Mouse (Mus musculus) layer of hippocampus, adult 11-12 months (tissue): Measurements from ENCODE around the gene Tshz2.

Experiments used
- DNase-seq: peaks from one replicate; pipeline ENCODE4 v3.0.0; 2022; ENCODE audit warnings: low spot score

The Tshz2 gene

DNA sequence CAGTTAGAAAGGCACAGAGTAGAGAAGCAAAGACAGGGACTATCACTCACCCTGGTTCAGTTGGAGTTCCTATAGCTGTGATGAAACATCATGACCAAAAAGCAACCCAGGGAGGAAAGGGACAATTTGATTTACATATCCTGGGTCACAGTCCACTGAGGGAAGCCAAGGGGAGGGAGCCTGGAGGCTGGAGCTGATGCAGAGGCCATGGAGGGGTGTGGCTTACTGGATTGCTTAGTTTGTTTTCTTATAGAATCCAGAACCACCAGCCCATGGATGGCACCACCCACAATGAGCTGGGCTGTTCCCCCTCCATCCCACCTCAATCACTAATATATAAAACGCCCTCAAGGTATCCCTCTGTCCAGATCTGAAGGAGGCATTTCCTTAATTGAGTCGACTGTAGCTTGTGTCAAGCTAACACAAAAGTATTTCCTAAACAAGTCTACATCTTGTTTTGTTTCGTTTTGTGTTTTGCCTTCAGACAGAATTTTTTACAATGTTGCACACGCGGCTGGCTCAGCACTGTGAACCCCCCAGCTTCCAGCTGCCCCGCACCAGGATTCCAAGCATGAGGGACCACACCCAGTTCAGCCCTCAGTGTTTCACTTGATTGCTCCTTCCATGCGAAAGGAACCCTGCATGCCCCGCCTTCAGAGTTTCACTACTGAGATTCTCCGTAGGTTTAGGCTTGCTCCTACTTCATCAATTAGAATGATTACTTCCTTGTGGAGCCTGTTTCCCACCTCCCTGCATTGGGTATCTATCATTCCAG lies 413.7 kb downstream of the Tshz2 start:
- DNase-seq = no peak

DNA sequence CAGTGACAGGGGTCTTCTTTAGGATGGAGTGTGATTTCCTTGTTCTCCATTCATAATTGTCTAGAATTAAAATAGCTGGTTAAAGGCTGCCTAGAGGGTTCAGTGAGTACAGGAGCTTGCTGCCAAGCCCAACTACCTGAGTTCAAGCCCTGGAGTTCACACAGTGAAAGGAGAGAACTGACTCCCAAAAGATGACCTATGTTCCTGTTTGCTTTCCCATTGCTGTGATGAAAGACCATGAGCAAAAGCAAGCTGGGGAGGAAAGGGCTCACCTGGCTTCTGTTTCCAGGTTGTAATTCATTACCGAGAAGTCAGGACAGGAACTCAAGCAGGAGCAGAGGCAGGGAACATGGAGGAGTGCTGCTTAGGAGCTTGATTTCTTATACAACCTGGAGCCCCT lies 416.0 kb downstream of the Tshz2 start:
- DNase-seq = no peak

DNA sequence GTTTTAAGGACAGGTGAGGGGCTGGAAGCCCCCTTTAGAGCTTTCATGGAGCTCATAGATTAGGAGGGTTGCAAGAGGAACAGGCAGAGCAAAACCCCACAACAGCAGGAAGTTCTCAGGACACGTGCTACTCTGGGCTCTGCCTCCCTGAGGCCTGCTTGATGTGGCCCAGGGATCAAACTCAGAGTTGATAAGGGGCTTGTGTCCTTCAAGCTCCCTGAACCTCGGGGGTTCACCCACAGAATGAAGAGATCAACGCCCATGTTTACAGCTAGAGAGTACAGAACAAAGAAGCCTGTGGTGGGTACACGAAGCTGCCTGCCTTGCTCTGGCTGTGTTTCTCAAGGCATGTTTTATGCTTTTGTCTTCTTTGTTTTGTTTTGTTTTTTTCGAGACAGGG lies 417.8 kb downstream of the Tshz2 start:
- no peak for DNase-seq

DNA sequence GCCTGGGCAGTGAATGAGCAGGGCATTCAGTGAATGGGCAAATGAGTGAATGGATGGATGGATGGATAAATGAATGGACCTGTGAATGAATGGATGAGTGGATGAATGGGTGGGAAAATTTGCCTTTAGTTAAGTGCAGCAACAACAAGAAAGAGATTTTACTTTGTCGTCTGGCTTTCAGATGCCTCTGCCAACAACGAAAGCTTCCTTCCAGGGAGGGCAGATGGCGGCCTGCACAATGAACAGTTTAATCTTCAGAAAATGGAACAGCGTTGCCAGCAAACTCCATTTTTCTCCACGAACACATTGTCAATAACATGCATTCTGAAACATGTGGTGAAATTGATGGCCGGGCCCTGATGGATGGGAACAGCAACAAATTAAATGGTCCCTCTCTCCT lies 418.6 kb downstream of the Tshz2 start:
- peak; percentile 38 for DNase-seq

DNA sequence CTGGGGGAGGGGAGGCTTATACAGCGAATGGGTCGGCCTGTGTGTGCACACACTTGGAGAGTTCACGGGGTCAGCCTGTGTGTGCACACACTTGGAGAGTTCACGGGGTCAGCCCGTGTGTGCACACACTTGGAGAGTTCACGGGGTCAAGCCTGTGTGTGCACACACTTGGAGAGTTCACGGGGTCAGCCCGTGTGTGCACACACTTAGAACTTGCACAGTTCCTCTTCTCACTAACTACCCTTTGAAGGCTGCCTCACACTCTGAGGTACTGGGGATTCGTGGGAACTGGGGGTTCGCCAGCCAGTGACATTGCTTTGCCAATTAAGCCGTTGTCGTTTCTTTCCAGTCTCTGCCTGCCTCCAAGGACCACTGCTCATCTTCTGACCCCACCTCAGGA lies 422.1 kb downstream of the Tshz2 start:
- no peak for DNase-seq

DNA sequence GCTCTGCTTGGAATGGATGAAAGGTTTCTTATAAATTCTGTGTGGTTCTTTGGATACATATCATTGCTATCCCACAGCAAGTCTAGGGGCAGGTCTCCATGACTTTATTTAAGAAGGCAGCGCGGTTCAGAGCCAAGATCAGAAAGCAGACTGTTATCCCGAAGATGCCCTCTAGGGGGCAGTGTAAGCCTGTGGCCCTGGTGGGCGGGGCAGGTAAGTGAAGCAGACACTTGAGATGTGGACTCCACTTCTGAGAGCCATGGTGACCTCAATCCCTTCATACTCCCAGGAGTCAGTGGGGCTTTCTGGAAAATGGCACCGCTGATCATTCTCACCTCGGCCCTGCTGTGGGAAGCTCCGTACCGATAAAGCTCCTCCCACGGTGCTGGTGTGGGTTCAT lies 422.6 kb downstream of the Tshz2 start:
- DNase-seq = no peak

DNA sequence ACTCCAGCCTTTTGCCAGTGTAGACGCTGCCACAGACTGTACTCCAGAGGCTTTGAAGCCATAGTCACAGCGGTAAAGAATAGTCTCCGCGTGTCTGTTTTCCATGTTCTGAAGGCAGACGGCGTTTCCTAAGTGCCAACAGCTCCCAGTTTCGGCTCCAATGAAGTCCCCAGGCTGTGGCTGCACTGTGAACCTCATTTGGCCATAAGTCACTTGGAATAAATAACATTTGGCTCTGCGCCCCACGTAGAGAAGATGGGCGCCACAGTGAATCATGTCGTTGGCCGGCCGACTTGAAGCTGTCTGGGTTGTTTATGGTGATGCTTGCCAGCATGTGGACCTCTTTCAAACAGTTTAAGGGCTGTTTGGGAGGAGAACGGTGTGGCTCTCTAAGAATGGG lies 426.0 kb downstream of the Tshz2 start:
- DNase-seq = no peak

DNA sequence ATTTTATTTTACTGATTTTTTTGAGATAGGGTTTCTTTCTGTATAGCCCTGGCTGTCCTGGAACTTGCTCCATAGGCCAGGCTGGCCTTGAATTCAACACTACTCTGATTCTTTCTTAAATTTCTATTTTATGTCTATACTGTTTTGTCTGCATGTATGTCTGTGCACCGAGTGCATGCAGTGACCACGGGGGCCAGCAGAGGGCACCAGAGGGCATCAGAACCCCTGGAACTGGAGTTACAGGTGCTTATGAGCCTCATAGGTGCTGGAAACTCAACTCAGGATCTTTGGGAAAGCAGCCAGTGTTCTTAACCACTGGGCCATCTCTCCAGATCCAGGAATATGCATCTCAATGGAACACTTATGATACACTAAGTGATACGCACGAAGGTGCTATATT lies 427.3 kb downstream of the Tshz2 start:
- DNase-seq = no peak

DNA sequence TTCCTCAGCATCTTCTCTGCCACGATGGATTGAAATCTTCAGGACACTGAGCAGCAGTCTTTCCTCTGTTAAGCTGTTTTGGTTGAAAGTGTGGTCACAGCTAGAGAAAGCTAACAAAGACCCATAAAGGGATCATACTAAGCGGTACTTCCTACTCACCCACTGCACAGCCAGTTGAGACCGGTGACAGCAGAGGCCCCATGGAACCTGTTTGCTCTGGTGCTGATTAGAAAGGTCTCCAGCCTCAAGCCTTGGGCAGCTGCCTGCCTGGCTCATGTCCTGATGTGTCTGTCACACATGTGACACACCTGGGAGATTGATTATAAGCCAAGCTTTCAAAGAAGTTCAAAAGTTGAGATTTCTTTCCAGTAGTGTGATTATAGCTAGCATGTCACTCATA lies 429.6 kb downstream of the Tshz2 start:
- no peak for DNase-seq

DNA sequence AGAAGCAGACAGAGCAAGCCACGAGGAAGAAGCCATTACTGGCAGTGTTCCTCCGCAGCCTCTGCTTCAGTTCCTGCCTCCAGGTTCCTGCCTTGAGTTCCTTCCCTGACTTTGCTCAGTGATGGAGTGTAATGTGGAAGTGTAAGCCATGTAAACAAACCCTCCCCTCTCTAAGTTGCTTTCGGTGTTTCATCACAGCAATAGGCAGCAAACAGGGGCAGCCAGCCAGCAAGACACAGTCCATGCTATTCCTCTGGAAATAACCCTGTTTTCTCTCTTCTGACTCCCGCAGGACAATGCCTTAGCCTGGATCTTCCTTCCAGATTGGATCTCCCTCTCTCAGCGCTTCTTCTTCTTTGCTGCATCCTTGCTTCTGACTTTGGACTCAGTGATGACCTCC lies 437.2 kb downstream of the Tshz2 start:
- DNase-seq = no peak

DNA sequence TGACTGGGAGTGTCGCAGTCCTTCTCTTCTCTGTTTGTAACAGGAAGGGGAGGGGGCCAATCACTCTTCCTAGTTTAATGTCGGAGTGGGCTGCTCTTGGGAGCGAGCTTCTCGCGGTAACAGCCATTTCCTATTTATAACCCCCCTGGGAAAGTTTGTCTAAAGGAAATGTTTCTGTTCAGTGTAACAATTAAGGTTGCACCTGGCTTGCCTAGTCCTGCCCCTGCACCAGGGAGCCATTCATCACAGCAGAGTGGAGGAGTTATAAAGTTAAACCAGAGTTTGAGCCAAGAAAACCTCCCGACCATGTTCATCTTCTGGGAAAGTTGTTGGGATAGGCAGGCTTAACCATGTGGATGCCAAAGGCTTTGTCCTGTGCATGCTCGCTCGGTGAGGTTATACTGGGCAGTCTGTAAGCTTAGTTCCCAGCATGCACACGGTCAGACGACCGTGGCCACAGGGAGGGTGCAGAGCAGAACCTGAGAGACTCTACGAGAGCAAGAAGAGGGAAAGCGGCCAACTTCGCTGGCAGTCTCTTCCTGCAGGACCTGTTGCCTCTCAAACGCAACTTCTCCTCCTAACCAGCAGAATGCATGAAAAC lies 437.9 kb downstream of the Tshz2 start:
- DNase-seq = no peak

DNA sequence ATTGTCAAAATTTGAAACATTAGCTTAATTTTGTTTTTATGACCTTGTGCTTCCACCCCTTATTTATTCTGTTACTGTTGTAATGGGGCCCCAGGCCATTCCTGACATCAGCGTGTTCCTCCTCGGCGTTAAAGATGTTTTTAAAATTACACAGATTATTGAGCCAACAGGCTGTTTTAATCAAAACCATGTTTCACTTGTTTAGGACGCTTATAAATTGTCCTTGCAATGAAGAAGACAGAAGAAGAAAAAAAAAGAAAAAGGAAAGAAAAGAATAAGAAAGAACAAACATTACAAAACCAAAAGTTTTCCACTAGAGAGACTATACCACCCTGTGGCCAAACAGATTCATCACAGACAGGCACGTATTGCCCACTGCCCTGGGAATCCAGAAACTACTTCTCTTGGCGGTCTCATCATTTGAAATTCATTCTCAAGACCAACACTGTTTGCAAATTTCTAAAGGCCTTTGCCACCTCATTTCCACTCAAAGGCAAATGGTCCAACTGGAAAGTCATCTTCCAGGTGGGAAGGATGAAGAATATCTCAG lies 444.2 kb downstream of the Tshz2 start:
- no peak for DNase-seq

DNA sequence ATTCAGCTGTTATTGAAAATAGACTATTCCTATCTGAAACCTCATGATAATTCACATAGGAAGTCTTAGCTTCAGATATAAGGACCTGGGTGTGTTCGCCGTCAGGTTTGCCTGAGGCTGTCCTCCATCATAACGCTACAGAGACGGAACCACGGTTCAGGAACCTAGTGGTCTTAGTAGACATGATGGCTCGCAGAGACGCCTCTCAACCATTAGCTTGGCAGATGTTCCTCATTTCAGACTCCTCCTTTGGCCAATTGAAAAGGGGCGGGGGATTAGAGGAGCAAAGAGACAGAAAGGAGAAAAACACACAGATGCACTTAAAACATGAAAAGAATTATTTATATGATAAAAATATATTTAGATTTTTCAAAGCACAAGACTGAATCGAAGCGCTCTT lies 445.2 kb downstream of the Tshz2 start:
- no peak for DNase-seq

DNA sequence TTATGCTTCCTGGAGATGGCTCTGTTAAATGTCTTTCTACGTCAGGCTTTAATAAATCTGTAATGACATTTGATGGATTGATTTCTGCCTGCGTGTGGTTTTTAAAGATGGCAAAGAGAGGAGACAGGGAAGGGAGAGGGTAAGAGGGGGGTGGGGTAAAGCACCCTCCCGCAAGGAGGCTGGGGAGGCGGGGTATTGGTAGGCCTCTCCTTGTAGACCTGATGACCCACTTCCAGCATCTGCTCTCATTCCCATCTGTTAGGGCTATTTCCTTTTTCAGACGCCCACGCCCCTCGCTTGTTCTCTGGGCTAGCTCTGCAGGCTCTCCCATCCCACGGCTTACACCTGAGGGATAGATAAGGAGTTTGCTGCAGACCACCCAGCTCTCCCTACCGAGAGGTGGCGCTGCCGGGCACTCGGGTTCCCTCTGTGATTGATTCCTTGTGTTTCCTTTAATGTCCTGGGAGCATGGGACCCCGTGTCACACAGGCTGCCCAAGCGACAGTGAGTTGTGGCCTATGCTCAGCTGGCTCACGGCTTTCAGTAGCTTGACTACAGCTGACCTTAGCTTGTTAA lies 445.7 kb downstream of the Tshz2 start:
- DNase-seq = no peak

DNA sequence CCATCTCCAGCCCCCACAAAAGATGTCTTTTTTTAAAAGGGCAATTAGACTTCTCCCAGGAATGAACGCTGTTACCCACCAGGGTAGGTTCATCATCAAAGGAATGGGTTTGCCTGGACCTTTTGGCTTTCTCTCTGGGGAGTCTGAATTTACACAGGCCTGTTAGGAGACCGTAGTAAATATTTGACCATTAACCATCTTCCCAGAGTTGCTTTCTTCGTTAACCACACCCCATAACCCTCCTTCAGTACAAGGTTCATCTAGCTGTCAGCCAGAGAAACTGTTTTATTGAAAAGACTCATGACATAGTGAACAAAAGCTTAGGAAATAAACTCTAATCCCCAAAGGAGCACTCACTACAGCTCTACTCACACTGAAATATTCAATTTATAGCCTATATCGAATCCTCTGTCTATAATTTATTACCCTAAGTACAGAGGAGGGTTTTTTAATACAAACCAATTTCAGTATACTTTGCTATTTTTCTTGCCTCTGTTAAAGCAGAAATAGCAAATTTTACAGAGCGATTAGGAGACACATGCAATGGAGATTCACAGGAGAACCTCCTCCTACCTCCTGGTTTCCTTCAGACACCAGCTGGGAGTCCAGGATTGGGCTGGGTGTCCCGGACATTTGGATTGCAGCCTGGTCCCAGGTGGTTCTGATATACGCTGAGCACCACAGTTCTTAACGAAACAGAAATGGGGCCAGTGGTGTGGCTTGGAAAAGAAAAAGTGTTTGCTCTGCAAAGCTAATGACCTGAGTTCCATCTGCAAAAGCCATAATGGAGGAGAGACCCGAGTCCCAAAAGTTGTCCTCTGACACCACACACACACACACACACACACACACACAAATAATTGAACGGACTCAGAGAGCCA lies 459.0 kb downstream of the Tshz2 start:
- DNase-seq = no peak

DNA sequence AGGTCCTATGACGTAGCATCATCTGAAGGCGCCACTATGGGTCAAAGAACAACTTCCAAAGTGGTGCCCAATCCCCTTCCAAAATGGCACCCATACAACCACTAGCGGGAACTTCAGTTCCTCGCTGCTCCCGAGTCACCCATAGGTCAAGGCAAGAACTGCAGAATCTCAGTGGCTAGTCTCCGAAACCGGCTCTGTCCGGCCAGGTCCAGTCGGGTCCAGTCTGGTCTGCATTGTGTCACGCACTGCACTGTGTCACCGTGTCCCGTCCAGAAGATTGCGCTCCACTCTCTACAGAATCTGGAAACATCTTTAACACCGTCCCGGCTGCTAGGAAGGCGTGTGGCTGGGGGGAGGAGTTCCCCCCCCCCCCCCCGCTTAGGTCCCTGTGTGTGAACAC lies 461.4 kb downstream of the Tshz2 start:
- DNase-seq = no peak

DNA sequence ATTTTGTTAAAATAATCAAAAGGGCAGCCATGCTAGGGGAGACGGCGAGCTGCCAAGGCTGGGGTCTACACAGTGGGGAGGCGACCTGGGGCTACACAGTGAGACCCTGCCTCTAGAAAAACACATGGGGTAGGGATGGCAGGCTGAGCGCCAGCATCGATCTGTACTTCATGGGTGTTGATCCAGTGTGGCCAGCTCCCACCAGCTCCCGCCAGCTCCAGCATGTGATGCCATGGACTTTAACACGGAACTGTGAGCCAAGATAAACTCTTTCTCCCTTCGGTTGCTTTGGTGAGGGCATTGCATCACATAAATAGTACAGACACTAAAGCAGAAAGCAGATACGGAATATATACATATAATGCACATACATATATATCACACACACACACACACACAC lies 462.1 kb downstream of the Tshz2 start:
- no peak for DNase-seq

DNA sequence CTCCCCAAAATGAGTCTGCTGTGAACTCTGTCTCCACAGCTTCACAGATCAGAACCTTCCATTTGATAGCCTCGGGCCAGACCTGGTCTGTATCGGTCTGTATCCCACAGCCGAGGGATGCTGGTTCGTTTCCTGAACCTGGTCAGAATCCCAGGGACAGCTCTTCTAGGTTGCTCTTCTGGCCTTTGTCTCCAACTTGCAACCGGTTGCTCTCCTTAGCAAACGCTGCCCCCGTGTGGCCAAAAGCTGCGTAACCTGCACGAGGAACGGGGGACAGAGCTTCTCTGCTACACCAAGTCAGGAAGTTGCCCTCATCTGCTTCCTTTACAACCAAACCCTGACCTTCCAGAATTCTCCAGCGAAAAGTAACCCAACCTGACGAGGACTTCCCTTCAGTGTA lies 468.3 kb downstream of the Tshz2 start:
- peak; percentile 90 for DNase-seq

DNA sequence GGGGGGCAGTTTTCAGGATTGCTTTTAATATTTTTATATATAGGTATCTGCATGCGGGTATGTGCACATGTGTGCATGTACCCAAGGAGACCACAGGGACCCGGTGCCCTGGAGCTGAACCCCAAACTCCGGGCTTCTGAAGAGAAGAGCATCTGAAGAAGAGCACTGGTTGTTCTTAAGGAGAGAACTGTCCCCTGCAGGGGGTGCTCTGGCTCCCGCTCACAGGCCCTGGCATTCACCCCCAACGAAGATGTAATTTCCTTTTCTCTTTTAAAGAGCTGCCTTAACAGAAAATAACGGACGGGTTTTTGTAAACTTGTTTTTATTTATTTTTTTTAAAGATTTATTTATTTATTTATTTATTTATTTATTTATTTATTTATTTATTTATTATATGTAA lies 469.1 kb downstream of the Tshz2 start:
- DNase-seq = no peak

DNA sequence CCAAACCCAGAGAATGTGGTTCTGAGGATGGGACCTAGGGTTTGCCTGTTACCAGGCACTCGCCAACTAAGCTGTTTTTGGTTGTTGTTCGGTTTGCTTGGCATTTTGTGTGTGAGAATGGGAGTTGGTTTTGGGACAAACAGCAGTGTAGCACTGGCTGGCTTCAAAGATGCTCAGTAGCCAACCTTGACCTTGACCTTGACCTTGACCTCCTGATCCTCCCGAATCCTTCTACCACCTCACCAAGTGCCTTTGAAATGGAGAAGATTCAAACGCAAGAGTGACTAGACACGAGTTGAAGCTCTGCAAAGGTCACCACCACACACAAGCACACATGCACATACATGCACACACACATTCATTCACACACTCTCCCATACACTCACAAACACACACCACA lies 470.5 kb downstream of the Tshz2 start:
- no peak for DNase-seq

DNA sequence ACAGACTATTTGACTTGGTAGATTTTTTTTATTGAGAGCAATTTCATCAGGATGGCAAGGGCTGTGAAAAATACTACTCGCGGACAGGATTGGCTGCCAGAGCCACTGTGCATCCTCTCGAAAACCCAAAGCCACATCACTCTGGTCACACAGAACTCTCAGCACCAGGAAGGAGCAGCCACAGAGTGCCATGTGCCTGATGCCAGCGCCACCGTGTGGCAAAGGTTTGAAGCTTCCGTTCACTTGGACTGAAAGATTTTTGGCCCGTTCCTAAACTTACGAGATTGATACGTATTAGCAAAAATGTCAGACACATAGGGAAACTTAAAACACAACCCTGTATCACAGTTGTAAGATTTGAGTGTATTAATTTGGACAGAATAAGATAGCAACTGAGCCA lies 471.0 kb downstream of the Tshz2 start:
- DNase-seq = peak; percentile 55

DNA sequence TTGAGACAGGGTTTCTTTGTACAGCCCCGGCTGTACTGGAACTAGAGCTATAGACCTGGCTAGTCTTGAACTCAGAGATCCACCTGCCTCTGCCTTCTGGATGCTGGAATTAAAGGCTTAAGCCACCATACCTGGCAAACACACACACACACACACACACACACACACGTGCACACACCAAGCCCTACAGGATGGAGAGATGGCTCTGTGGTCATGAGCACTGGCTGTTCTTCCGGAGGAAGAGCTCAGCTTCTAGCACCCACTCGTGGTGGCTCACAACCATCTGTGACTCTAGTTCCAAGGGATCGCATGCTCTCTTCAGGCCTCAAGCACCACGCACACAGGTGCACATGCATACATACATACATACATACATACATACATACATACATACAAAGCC lies 471.6 kb downstream of the Tshz2 start:
- no peak for DNase-seq

DNA sequence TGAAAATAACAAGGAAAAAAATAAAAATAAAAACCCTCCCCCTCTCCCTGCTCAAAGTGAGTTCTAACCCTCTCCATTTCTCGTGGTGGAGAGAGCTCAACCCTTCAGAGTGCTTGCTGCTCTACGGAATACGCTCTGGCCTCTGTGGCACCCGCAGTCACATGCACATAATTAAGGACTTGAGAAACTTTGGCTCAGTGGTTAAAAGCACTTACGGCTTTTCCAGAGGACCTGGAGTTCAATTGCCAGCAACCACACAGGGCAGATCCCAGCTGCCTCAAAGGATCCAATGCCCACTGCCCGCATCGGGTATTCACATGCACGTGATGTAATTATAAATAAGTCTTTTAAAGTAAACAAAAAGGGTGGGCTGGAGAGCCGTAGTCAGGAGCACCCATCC lies 473.2 kb downstream of the Tshz2 start:
- DNase-seq = no peak
